Mouse (Mus musculus) right cerebral cortex, postnatal 4 days (tissue): ENCODE data around the gene Nnmt.

Experiments
- DNase-seq: peaks from one replicate; pipeline ENCODE4 v3.0.0-alpha.2; 2022

The Nnmt gene

GRCm38 (mm10) chr9:48549056-48549455, 55.9 kb downstream of the Nnmt start:
- DNase-seq = no peak

- DNase-seq = no peak
These were observed 57.7 kb downstream of the Nnmt start for GRCm38 (mm10) chr9:48547233-48547632.
